Mouse (Mus musculus) cortical plate, adult 2 months (tissue): Measurements from ENCODE around the gene Msi2.

Experiments
- CTCF ChIP-seq: fragments of 200-500 bp; IDR thresholded peaks from 2 replicates; pipeline ENCODE4 v1.5.1; 2011; ENCODE audit warnings: mild to moderate bottlenecking, control low read depth, low read length; ENCODE audit not compliant: insufficient read depth; ENCODE audit errors: extremely low read depth
- POLR2A ChIP-seq: fragments of 200-500 bp; IDR thresholded peaks from 2 replicates; pipeline ENCODE4 v1.6.1; 2011; ENCODE audit warnings: mild to moderate bottlenecking, low read length, control low read depth; ENCODE audit not compliant: insufficient read depth; ENCODE audit errors: extremely low read depth

DNA sequence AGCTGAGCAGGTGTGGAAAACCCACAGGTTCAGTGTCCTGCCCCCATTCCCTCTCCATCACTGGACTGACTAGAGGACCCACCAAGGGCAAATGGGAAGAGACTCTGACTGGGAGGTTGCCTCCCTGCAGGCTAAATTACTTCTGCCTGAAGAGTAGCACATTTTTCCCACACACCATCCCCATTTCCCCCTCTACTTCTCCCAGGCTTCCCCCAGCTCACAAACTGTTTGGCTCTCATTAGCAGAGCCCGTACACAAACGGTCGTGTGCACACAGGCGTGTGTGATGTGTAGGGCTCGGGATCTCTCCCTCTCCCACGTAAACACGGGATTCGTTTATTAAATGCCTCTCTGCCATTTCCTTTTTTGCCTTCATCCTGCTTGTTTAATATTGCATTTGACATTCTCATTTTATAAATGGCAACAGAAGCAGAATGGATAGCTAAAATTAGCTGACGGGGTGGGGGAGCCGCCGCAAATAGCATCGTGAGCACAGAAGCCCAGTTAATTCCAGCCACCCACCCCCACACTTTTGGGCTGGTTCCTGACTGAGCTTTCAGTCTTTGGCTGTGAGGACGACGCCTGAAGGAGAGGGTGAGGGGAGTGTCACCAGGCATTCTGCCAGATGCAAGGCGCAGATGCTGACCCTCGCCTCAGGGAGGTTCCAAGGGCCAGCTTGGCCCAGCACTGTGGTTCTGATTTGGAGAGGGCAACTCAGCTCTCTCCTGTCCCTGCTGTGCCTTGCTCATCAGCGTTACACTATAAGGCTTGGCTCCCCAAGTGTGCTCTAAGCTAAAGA is 313.3 kb downstream of the Msi2 start:
- TF ChIP-seq CTCF (no peak), POLR2A (no peak)
